Mouse (Mus musculus) mouse embryonic stem cell (cell line): Measurements from ENCODE around the gene Slc37a1.
"Not testable (repeated sequence)": the region's sequence is repeated elsewhere in the genome, so short reads cannot be mapped to it uniquely, and the experiment has no call there.

Source experiments
- in situ Hi-C, 2 experiments: fragments of 300-500 bp; cut with MboI; formaldehyde crosslinking; loops; 1 replicate in 1 of 2; 3 replicates in 1 of 2; pipeline ENCODE4 v1.14.3; 2019 to 2020; ENCODE audit warnings: low sequenced_read_pairs in 2 of 2, low pct_unique_long_range_greater_than_20kb in 1 of 2, mixed read lengths in 1 of 2; ENCODE audit not compliant: unreplicated experiment in 1 of 2

The Slc37a1 gene

DNA sequence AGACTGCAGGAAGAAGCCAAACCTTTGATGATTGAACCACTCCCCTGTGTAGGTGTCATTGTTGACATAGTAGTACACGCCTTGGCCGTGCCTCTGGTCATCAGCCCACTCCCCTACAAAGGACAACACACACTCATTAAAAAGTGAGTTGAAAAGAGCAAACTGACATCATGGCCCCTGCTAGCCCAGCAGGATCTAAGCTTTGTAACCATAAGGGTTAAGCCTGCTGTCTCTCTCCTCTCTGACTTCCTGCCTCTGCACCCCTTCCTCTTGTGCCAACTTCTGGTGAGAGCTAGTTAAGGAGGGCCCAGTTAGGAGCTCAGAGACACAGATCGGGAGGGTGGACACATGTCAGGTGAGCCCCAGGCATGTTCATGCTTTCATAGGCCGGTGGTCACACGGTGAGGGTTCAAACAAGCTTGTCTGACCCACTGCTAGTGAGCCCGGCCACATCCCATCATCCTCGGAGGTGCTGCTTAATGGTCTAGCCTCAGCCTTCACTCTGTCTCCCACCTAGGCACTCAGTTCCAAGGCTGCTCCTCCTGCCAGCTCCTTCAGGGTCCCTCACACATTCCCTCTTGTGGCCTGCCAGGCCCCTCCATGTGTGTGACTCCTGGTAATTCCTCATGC lies 20.2 kb upstream of the Slc37a1 start:
- in situ Hi-C loops, result no loop called here

DNA sequence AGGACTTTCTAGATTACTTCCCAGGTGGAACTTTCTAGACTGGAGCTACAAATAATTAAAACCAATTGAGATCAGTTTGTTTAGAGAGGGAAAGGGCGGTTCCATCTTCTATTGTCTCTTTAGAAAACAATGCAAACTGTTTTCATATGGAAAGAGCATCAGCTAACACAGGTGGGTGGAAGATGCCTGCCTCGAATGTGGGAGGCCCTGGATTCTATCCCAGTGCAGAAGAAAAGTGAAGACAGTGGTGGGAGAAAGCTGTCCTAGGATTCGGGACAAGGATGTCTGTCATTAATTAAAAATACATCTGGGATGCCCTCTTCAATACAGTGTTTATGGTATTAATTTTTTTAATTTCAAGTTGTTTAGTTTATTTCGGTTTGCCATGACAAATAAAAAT lies 19.5 kb upstream of the Slc37a1 start:
- in situ Hi-C loops, result no loop called here

DNA sequence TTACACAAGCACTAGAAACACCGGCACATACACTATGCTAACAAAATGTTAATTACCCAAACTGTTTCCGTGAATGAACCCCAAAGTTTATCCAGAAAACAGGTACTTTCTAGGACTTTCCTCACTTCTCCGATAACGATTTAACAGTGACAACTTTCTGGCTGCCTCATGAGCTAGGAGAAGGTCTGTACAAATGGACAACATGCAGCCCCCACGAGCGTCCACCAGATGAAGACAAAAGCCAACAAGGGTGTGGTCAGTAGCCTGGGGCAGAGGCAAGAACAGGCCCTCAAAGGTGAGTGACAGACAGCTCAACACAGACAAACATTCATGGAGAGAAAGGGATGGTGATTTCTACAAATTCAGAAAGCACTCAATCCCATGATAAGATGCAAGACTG lies 19.0 kb upstream of the Slc37a1 start:
- in situ Hi-C loops, result no loop called here

DNA sequence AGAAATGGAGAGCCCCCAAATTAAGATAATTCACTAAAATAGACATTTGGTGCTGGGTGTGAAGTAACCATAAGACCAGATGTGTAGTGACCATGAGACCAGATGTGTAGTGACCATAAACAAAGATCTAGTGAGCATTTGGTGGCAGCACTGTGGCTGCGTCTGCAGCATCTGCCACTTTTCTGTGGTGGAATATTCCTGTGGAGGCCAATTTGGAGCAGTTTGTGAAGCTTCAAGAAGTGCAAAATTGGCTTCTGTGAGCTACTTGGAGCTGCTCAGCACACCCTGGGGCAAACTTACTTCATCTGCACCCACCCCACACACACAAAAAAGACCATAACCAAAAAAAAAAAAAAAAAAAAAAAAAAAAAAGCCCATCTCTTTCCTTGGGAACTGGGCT lies 18.6 kb upstream of the Slc37a1 start:
- in situ Hi-C loops, result no loop called here

DNA sequence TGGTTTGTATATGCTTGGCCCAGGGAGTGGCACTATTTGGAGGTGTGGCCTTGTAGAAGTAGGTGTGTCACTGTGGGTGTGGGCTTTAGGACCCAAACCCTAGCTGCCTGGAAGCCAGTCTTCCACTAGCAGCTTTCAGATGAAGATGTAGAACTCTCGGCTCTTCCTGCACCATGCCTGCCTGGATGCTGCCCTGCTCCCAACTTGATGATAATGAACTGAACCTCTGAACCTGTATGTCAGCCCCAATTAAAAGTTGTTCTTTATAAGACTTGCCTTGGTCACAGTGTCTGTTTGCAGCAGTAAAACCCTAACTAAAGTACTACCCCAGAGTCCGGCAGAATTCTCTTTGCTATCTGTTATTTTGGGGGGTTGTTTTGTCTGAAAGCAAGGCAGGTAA lies 16.8 kb upstream of the Slc37a1 start:
- in situ Hi-C loops, result no loop called here

DNA sequence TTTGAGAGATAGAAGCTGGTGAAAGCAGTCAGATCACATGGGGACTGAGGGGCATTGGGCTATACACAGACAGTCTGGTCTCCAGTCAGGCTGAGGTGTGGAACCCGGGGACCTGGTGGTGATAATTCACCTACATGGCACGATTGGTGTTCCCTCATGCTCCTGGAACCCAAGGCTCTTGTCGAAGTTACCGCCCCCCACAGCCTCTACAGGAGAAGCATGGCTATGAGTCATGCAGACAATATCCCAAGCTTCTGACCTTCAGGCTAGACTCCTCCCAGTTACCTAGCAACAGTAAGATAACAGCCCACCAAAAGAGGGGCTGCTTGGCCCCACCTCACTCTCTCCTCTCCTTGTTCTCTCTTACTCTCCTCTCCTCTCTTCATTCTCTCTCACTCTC lies 16.3 kb upstream of the Slc37a1 start:
- in situ Hi-C loops, result no loop called here

DNA sequence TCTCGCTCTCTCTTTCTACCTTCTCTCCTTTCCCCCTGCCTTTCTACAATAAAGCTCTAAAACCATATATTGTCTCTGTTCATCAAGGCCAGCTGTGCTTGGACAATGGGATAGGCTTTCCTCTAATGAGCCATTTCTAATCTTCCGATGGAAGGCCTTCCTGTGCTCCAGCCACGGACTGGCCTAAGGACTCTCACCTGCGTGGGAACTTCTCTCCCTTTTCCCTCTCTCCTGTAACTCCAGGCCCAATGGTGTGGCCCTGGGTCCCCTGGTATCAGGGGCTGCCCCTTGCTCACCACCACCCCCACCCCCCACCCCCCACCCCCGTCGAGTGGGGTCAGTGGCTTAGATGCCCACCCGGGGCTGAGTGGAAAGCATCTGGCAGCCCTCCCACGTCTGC lies 15.9 kb upstream of the Slc37a1 start:
- in situ Hi-C loops, result not testable (repeated sequence)

DNA sequence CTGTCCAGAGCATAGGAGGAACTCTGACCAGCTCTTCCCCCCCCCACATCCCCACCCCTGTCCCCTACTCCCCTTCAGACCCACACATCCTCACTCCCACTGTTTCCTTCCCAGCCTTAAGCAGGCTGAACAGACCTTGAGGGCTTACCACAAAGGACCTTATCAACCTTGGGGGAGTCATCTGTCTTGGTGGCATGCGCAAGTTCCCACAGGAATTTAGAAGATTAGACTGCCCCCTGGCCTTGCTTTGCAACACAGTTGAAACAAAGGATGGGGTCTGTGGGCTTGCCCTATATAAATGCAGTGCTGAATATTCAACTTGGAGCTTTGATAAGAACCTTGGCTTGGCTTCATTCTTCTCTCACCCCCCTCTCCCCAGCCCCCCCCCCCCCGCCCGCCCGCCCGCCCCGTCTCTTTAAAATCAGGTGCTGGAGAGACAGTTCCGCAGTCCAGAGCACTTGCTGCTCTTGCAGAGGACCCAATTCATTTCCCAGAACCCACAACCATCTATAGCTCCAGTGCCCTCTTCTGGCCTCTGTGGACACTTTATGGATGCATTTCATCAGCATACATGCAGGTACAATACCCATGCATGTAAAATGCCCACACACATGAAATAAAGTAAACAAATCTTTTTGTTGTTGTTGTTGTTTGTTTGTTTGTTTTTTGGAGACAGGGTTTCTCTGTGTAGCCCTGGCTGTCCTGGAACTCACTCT lies 15.3 kb upstream of the Slc37a1 start:
- in situ Hi-C loops, result no loop called here

DNA sequence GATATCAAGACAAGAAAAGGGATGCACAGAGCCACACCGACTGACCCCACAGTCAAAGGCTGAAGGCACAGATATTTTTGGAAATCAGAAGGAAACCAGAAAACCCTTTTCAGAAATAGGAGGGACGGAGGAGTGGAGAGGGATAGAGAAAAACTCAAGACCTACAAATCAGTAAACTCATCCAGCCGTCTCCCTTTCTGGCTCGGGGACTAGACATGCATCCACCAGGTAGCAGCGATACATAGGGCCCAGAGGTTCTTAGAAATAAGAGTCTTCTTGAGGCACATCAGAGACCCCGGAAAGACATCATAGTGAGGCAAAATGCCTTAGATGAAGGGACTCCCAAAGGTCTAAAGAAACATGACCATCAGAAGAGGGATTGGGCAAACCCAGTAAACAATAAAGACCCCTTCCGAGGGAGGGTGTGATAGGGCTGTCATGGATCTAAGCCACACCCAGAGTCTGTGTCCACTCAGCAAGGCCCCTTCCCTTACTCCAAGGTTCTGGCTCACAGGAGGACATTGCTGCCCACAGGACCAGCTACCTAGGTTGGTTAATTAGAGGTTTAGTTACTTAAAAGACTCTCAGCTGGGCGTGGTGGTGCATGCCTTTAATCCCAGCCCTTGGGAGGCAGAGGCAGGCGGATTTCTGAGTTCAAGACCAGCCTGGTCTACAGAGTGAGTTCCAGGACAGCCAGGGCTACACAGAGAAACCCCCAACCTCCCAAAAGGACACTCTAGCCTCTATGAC lies 14.0 kb upstream of the Slc37a1 start:
- in situ Hi-C loops, result no loop called here

DNA sequence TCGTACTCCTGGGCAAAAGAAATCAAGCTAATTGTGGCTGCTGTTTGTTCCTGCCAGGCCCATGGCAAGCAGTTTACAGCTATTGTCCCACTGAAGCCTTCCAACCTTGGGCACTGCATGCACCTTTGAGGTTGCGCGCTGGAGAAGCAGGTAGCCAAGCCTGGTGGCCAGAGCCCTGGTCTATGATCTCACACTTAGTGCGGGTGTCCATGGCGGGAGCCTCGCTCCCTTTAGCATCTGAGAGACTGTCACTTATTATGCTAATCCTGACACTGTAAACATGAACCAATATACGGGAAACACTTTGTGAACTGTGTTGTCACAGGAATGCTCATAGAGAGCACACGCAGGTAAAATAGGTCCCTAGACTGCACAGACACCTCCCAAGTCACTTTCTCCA lies 13.0 kb upstream of the Slc37a1 start:
- in situ Hi-C loops, result no loop called here

DNA sequence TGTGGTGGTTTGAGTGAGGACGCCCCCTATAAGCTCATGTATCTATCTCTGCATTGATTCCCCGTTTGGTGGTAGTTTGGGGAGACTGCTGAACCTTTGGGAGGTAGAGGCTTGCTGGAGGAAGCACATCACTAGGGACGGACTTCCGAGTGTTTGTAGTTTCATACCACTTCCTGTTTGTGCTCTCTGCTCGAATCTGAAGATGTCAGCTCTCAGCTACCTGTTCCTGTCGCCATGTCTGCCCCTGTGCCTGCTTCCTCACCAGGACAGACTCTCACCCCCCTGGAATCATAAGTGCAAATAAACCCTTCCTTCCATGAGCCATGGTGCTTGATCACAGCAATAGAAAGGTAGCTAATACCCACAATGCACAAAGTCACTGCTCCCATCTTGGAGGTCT lies 11.4 kb upstream of the Slc37a1 start:
- in situ Hi-C loops, result no loop called here

DNA sequence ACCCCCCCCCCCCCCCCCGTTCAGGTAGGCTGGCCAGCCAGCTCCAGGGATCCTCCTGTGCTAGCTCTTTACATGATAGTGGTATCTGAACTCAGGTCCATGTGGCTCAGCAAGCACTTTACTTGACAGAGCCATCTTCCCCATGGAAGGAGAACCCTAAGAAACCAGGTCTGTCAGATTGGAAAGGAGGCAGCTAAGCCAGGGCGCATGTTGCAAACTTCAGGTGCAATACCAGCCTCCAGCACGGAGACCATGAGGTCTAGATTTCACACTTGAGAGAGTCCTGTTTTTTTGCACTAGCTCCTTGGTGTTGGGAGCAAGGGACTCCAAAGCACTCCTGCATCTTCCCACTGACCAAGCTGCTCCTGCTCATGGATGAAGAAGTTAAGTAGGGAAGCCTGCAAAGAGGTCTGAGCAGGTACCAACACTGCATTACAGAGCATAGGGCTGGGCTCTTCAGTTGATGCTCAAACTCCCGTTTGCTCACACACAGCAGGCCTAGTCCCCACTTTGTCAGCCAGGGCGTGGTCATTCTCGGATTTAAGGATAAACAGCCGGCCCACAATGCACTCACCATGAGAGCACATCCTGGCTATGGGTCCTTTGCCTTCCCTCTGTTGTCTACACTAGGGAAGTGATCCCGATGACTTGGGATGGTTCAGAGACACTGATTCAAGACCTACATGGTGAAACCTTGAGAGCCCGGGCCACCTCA lies 10.2 kb upstream of the Slc37a1 start:
- in situ Hi-C loops, result no loop called here

DNA sequence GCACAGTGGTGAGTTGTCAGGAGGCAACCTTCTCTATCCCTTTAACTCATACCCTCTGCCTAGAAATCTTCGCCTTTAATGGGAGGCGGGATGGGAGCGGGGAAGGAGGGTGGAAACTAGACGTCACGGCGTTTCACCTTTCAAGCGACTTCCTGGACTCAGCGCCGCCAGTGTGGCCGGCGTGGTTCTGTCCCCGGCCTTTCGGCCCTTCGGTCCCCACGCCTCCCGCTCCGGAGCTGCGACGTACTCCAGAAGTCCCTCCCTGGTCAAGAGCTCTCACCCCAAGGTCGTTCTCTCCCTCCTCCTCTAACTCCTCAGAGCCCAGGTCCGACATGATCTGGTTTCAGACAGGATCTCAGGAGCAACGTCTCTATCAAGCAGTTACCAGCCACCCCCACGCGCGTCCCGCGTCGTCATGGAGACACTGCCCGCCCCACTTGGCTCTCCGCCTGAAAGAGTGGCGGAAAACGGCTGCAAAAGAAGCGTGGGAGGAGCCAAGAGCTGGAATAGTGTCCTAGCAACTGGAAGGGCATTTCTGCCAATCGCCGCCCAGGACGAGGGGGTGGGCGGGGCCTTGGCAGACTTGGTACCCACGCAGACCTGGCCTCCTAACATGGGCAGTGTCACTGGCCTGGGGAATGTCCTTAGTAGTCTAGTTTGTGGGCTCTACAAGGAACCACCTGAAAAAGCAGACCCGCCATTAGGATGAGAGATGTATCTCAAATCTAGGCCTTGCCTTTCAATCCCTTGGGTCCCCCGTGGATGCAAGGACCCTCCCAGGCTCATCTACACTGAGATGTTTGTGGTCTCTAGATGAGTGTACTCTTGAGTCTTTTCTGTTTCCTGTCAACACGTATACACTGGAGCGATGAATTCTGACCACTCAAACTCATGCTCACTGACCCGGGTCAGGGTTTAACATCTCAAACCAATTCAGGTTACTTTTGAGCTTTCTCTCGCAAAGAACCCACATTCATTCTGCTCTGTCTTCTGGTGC lies 9.4 kb upstream of the Slc37a1 start, which contains the start of gene Rsph1:
Gene Rsph1, minus strand, starts transcription at position 462 of the 997 bp plus-strand sequence.
- in situ Hi-C loops, result no loop called here

DNA sequence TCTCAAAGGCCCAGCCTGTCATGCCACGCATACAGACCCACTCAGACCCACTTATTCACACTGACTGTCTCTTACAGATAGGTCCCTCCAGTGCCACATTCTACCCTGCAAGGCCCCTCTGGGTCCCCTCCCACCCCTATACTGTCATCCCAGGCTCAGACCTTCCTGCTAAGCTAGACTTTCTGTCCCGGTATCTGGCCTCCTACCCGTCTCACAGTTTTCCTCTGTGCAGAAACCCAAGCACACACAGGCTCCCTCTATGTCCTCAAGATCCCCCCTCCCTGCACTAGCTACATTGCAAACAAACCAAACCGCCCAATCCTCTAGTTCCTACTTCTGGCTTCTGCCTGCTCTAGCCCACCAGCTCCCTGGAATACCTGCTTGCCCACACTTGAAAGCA lies 8.7 kb upstream of the Slc37a1 start:
- in situ Hi-C loops, result no loop called here

DNA sequence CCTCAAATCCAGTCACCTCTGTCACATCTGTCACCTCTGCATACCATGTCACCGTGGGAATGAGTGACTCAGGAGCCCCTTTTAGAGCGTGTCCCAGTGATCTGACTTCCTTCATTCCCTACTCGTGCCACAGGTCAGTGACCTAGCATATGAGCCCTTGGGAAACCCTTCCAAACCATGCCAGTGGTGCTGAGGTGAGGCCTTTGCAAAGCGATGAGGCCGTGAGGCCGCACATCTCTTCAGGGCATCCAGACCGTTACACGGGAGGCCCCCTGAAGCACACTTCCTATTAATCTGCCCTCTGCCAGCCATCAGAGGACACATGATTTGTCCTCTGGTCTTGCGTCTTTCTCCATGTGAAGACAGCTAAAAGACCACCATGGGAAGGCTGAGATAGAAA lies 7.1 kb upstream of the Slc37a1 start:
- in situ Hi-C loops, result no loop called here

DNA sequence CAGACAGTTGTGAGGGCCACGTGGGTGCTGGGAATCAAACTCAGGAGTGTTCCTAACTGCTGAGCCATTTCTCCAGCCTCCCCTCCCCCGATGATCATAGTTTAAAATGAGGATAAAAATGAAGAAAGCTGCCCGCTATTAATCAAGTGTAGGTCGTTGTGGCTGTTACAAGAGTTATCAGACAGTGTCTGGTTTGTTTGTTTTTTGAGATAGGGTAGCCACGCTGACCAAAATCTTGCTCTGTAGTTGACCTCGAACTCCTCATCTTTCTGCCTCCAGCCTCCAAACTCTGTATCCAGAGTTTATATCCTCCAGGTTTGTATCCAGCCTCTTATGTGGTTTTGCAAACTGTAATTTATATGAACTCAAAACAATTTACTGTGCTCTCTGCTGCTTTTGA lies 6.3 kb upstream of the Slc37a1 start:
- in situ Hi-C loops, result no loop called here

DNA sequence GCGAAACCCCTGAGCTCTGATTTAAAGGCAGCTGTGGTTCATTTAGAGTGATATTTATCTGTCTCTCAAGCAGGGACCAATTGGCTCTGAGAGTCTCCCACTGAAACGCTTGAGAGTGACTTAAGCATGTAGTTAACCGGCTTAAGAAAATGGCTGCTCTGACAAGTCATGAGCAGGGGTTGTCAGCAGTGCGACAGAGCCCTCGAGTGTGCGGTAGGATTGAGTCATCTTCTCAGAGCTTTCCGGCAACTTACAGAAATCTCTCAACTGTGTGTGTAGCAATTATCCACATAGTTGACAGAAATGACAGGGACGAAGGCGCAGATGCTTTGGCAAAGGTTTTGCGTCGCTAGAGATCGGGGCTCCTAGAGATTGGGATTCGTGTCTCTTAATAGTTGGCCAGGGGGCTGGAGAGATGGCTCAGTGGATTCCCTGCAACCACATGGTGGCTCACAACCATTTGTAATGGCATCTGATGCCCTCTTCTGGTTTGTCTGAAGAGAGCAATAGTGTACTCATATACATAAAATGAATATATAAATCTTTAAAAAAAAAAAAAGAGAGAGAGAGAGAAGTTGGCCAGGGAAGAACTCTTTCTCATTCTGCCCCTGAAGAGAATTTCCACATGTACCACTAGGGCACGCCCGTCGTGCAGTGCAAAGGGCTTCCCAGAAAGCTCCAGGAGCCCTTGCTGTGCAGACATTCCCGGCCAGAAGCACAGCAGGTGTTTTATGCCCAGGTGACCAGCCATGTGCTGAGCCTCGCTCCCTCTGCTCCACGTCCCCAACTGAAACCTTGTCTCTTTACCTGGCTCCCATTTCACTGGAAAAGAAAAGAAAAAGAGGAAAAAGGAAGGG lies 4.5 kb upstream of the Slc37a1 start:
- in situ Hi-C loops, result no loop called here
